Mouse (Mus musculus) C2C12 (cell line): Measurements from ENCODE around the gene C5ar1. TPM values are rescaled to one million over a fixed set of nuclear protein-coding genes. Genes with fewer than 3 reads are reported as not detected.
"Not testable (repeated sequence)": the region's sequence is repeated elsewhere in the genome, so short reads cannot be mapped to it uniquely, and the experiment has no call there.

Experiments
- H3K27me3 ChIP-seq: one replicate; pipeline ENCODE4 v1.6.1; 2011; ENCODE audit not compliant: control insufficient read depth, insufficient read depth, insufficient read length
- H3K36me3 ChIP-seq: one replicate; pipeline ENCODE4 v1.6.1; 2011; ENCODE audit not compliant: control insufficient read depth, insufficient read depth
- H3K4me3 ChIP-seq: one replicate; pipeline ENCODE4 v1.5.1; 2011; ENCODE audit warnings: mild to moderate bottlenecking, control low read depth; ENCODE audit not compliant: poor library complexity, insufficient read depth, severe bottlenecking
- H3K79me2 ChIP-seq: one replicate; pipeline ENCODE4 v1.6.1; 2011; ENCODE audit not compliant: control insufficient read depth, insufficient read depth
- H3K79me3 ChIP-seq: one replicate; pipeline ENCODE4 v1.6.1; 2011; ENCODE audit warnings: low read depth, control low read depth
- H3ac ChIP-seq: one replicate; pipeline ENCODE3; 2011; ENCODE audit warnings: low read depth; ENCODE audit not compliant: control insufficient read depth, insufficient read length
- CEBPB ChIP-seq: IDR thresholded peaks from one replicate; pipeline ENCODE4 v1.6.1; 2011; ENCODE audit warnings: low read depth, mild to moderate bottlenecking, control low read depth, moderate library complexity
- CTCF ChIP-seq: IDR thresholded peaks from one replicate; pipeline ENCODE4 v1.5.1; 2011; ENCODE audit not compliant: control insufficient read depth, insufficient read depth, insufficient read length
- FOSL1 ChIP-seq: IDR thresholded peaks from one replicate; pipeline ENCODE4 v1.8.0; 2011; ENCODE audit warnings: mild to moderate bottlenecking, low read length; ENCODE audit not compliant: poor library complexity, insufficient read depth, severe bottlenecking
- MAX ChIP-seq: IDR thresholded peaks from one replicate; pipeline ENCODE4 v1.6.1; 2011; ENCODE audit warnings: mild to moderate bottlenecking, control low read depth
- MYOD1 ChIP-seq: IDR thresholded peaks from one replicate; pipeline ENCODE4 v1.6.1; 2011; ENCODE audit warnings: low read depth; ENCODE audit not compliant: control insufficient read depth, insufficient read length
- MYOG ChIP-seq: IDR thresholded peaks from one replicate; pipeline ENCODE4 v1.6.1; 2011; ENCODE audit not compliant: control insufficient read depth, insufficient read length; ENCODE audit errors: extremely low read depth
- USF1 ChIP-seq: IDR thresholded peaks from one replicate; pipeline ENCODE4 v1.6.1; 2011; ENCODE audit warnings: low read depth, mild to moderate bottlenecking, control low read depth, moderate library complexity
- polyA plus RNA-seq: library from polyadenylated mRNA; unstranded; fragments of >200 nt; fragmentation: generic; extraction: Trizol; gene quantifications from one replicate; pipeline ENCODE4 v1.2.1, GENCODE M21; 2012; ENCODE audit warnings: missing spikeins

C5ar1 gene
- polyA plus RNA-seq, 1 experiment = 0.02 TPM

DNA sequence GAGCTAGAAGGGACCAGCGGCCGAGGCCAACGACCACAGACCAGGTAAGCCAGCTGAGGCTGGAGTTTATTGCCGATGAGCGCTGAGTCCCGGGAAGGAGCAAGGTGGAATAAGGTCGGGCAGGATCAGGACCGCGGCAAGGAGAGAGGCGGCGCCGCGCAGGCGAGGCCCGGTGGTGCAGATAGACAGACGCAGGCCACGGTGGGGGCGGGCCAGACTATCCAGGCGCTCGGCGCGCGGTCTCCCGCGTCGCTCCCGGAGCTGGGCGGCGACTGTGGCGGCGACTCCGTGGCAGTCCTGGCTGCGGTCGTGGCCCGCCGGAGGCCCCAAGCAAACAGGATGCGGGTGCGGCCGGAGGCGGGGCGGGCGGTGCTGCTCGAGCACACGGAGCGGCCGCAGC, 13.3 kb upstream of the C5ar1 start:
- TF ChIP-seq MYOG = no peak
- TF ChIP-seq USF1 = no peak
- no peak for TF ChIP-seq MAX
- no peak for TF ChIP-seq MYOD1
- TF ChIP-seq FOSL1 = no peak
- TF ChIP-seq CEBPB = no peak
- TF ChIP-seq CTCF = no peak
- no peaks in the 10 kb centered on the region for H3K79me2 ChIP-seq
- H3K36me3 ChIP-seq = no peaks in the 10 kb centered on the region
- H3K79me3 ChIP-seq = no peaks in the 10 kb centered on the region
- peak overlapping the region; percentile 64 for H3ac ChIP-seq
- H3K27me3 ChIP-seq = no peaks in the 10 kb centered on the region
- H3K4me3 ChIP-seq = peak overlapping the region; percentile 29

GRCm38 (mm10) chr7:16271139-16271538, 11.8 kb upstream of the C5ar1 start:
- Histone ChIP-seq H3K79me2 (no peaks in the 10 kb centered on the region), H3K79me3 (no peaks in the 10 kb centered on the region), H3K27me3 (no peaks in the 10 kb centered on the region), H3K4me3 (no peak overlapping the region), H3ac (no peak overlapping the region), H3K36me3 (no peaks in the 10 kb centered on the region)
- TF ChIP-seq MYOD1 (no peak), MAX (no peak), MYOG (no peak), CEBPB (no peak), FOSL1 (no peak), USF1 (no peak), CTCF (no peak)

GRCm38 (mm10) chr7:16266593-16266992, 7.3 kb upstream of the C5ar1 start:
- not testable (repeated sequence) for H3ac ChIP-seq, H3K79me3 ChIP-seq, H3K4me3 ChIP-seq, H3K36me3 ChIP-seq, H3K27me3 ChIP-seq, H3K79me2 ChIP-seq

GRCm38 (mm10) chr7:16265856-16266255, 6.5 kb upstream of the C5ar1 start:
- no peaks in the 10 kb centered on the region for H3K36me3 ChIP-seq
- no peaks in the 10 kb centered on the region for H3K79me2 ChIP-seq
- TF ChIP-seq USF1 = no peak
- no peak for TF ChIP-seq MAX
- TF ChIP-seq FOSL1 = no peak
- TF ChIP-seq CEBPB = no peak
- no peak for TF ChIP-seq CTCF
- no peaks in the 10 kb centered on the region for H3K79me3 ChIP-seq
- no peaks in the 10 kb centered on the region for H3K27me3 ChIP-seq
- H3ac ChIP-seq = no peak overlapping the region
- no peak overlapping the region for H3K4me3 ChIP-seq

GRCm38 (mm10) chr7:16263843-16264242, 4.5 kb upstream of the C5ar1 start:
- Histone ChIP-seq H3K79me2 (no peaks in the 10 kb centered on the region), H3K79me3 (no peaks in the 10 kb centered on the region), H3K27me3 (no peaks in the 10 kb centered on the region), H3K4me3 (no peak overlapping the region), H3ac (no peak overlapping the region), H3K36me3 (no peaks in the 10 kb centered on the region)
- TF ChIP-seq MAX = no peak
- no peak for TF ChIP-seq FOSL1
- TF ChIP-seq USF1 = no peak
- no peak for TF ChIP-seq MYOG
- TF ChIP-seq MYOD1 = no peak
- TF ChIP-seq CTCF = no peak
- TF ChIP-seq CEBPB = no peak

DNA sequence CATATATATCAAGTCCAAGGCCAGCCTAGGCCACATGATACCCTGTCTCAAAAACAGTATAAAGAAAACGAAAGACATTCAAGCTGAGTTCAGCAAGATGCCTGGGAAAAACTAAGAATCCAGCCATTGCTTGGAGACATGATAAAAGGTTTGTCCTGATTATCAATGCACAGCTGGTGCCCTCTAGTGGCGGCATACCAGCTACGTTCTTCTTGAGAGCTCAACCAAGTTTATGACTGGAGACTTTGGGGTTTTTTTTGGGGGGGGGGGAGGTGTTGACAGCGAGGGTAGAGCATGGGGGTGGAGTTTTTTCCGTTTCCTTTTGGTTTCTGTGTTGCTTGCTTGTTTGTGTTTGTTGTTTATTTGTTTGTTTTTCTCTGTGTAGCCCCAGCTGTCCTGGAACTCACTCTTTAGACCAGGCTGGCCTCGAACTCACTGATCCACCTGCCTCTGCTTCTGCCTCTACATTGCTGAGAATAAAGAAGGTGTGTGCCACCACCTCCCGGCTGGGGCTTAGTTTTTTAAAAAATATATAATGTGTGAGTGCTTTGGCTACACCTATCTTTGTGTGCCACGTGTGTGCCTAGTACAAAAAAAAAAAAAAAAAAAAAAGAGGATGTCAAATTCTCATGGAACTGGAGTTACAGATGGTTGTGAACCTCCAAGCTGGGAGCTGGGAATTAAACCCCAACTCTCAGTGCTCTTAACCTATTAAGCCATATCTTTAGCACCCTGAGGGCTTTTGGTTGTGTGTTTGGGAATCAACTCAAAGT, 3.9 kb upstream of the C5ar1 start:
- H3ac ChIP-seq = no peak overlapping the region
- H3K79me3 ChIP-seq = no peaks in the 10 kb centered on the region
- no peak overlapping the region for H3K4me3 ChIP-seq
- TF ChIP-seq MYOD1 (no peak), CEBPB (no peak), MAX (no peak), USF1 (no peak), CTCF (peak; percentile 33), FOSL1 (no peak), MYOG (no peak)
- no peaks in the 10 kb centered on the region for H3K27me3 ChIP-seq
- no peaks in the 10 kb centered on the region for H3K36me3 ChIP-seq
- no peaks in the 10 kb centered on the region for H3K79me2 ChIP-seq
